Mouse (Mus musculus) lung, embryonic 14.5 days (tissue): ENCODE measurements at regions not wholly inside any gene's neighbourhood (a gene's known extent, or its start where the extent isn't known, plus 50 kb on each side); places are given as distances from the start of the nearest gene placed in this dataset.

Experiments used
- ATAC-seq: fragments of 200-750 bp; cut with Nextera tagmentation; 2 replicates; pipeline ENCODE4 v1.8.0; 2017; ENCODE audit warnings: mild to moderate bottlenecking, moderate TSS enrichment, moderate library complexity; ENCODE audit not compliant: insufficient read depth
- DNase-seq: peaks from one replicate; pipeline ENCODE4 v3.0.0-alpha.2; 2015
- H3K27ac ChIP-seq: fragments of 300-500 bp; sonication (generic); 2 replicates; pipeline ENCODE4 v1.5.1; 2014; ENCODE audit warnings: low read depth, mild to moderate bottlenecking, moderate library complexity
- H3K27me3 ChIP-seq: fragments of 300-500 bp; sonication (generic); 2 replicates; pipeline ENCODE4 v1.6.1; 2014; ENCODE audit warnings: low read length, control low read depth; ENCODE audit not compliant: insufficient read depth
- H3K36me3 ChIP-seq: fragments of 300-500 bp; sonication (generic); 2 replicates; pipeline ENCODE4 v1.6.1; 2014; ENCODE audit warnings: control low read depth; ENCODE audit not compliant: insufficient read depth
- H3K4me1 ChIP-seq: fragments of 300-500 bp; sonication (generic); 2 replicates; pipeline ENCODE4 v1.6.1; 2014; ENCODE audit warnings: antibody characterized with exemption, control low read depth; ENCODE audit not compliant: insufficient read depth
- H3K4me2 ChIP-seq: fragments of 300-500 bp; sonication (generic); 2 replicates; pipeline ENCODE4 v1.6.1; 2014; ENCODE audit warnings: mild to moderate bottlenecking
- H3K4me3 ChIP-seq: fragments of 300-500 bp; sonication (generic); 2 replicates; pipeline ENCODE4 v1.5.1; 2014; ENCODE audit warnings: low read depth, low read length
- H3K9ac ChIP-seq: fragments of 300-500 bp; sonication (generic); 2 replicates; pipeline ENCODE4 v1.6.1; 2014
- H3K9me3 ChIP-seq: fragments of 300-500 bp; sonication (generic); 2 replicates; pipeline ENCODE4 v1.6.1; 2016; ENCODE audit warnings: low read depth, low read length, control low read depth
- CTCF ChIP-seq: IDR thresholded peaks from 2 replicates; pipeline ENCODE4 v1.5.1; 2016; ENCODE audit warnings: antibody characterized with exemption, low read depth
- WGBS: fragments of 180-500 bp; shearing (Covaris S2); extraction: QIAGEN DNeasy Blood & Tissue Kit; methylation state at CpG from one replicate; pipeline ENCODE4 v1.1.7; 2014; 5-methylcytosine and 5-hydroxymethylcytosine counted together

DNA sequence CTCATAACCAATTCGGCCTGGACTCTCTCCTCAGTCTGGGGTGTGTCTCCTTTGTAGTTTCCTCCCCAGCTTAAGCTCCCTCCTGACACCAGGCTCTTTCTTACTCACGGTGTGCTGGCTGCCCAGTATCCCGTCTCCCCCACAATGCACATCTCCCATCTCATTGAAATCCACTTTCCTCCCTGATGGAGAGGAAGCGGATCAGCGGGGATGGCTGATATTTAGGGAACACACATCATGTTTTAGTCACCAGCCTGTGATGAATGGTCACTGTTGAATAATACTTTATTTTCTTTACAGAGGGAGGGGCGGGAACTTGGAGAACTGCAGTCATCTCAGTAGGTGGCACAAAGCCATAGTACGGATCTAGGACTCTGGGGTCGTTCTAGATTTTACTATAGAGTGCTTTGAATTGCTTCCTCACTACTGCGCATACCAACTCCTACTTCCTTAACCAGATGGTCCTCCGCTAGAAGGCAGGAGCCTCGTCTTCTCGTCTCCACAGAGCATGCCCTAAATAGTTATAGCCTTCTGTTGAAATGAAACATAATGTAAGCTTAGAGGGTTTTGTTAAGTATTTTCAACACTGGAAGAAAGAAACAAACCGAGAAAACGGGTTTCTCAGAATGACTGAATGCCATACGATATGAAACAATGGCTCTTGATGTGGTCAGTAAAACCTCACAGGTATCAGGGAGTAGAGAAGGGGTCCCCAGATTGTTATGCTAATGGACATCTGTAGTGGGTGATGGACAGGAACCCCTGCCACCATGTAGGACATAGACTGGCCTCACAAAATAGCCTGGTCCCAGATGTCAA, 139.2 kb upstream of the Rap1b start:
- ATAC-seq (no peak), DNase-seq (no peak)
- Histone ChIP-seq H3K4me1 (no peaks in the 10 kb centered on the region), H3K9me3 (no peaks in the 10 kb centered on the region), H3K36me3 (no peaks in the 10 kb centered on the region), H3K27me3 (no peaks in the 10 kb centered on the region), H3K4me3 (no peak overlapping the region), H3K9ac (no peak overlapping the region), H3K27ac (no peak overlapping the region), H3K4me2 (no peak overlapping the region)
- WGBS: 75% methylated on average over 15 of the region's 15 CpGs
- TF ChIP-seq CTCF: no peak

- Histone ChIP-seq H3K27me3 (no peaks in the 10 kb centered on the region), H3K4me2 (no peak overlapping the region), H3K9me3 (no peaks in the 10 kb centered on the region), H3K4me1 (no peaks in the 10 kb centered on the region), H3K9ac (no peak overlapping the region), H3K36me3 (no peaks in the 10 kb centered on the region), H3K27ac (no peak overlapping the region), H3K4me3 (no peak overlapping the region)
- DNase-seq: peak; percentile 56
- peak; percentile 75; the same call in 1 of the 2 replicates for ATAC-seq
- no peak for TF ChIP-seq CTCF
- WGBS: 38% methylated on average over 6 of the region's 6 CpGs
Measured at GRCm38 (mm10) chr10:117987620-117988019, 141.8 kb upstream of the Rap1b start.

DNA sequence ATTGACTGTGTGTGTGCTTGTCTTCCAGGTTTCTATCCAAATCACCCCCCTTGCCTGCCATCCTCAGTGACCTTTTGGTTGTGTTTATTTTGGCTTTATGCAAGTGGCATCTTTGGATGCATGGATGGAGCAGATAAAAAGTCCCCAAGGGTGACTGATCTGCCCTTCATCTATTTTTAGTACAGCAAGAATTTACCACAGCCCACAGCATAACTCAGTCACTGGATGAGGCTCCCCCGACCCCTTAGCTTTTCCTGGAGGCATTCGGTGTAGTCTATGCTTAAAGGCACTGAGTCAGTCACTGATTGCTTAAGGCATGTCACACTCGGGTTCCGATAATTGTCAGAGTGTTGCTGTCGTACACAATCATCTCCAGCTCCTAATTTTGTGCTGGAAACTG, 142.2 kb upstream of the Rap1b start:
- peak; percentile 47; the same call in 1 of the 2 replicates for ATAC-seq
- Histone ChIP-seq H3K4me3 (no peak overlapping the region), H3K4me1 (no peaks in the 10 kb centered on the region), H3K36me3 (no peaks in the 10 kb centered on the region), H3K27me3 (no peaks in the 10 kb centered on the region), H3K9me3 (no peaks in the 10 kb centered on the region), H3K9ac (no peak overlapping the region), H3K27ac (no peak overlapping the region), H3K4me2 (no peak overlapping the region)
- DNase-seq: peak; percentile 13
- 54% methylated on average over 5 of the region's 5 CpGs for WGBS
- TF ChIP-seq CTCF: no peak

- no peak overlapping the region for H3K9ac ChIP-seq
- DNase-seq (no peak), ATAC-seq (no peak)
- H3K9me3 ChIP-seq: no peaks in the 10 kb centered on the region
- no peak for TF ChIP-seq CTCF
- no peaks in the 10 kb centered on the region for H3K36me3 ChIP-seq
- no peaks in the 10 kb centered on the region for H3K4me1 ChIP-seq
- no peak overlapping the region for H3K4me2 ChIP-seq
- no peaks in the 10 kb centered on the region for H3K27me3 ChIP-seq
- no peak overlapping the region for H3K4me3 ChIP-seq
- H3K27ac ChIP-seq: no peak overlapping the region
- WGBS: 71% methylated on average over 1 of the region's 1 CpGs
Measured at GRCm38 (mm10) chr10:117991176-117991575, 145.3 kb upstream of the Rap1b start.

DNA sequence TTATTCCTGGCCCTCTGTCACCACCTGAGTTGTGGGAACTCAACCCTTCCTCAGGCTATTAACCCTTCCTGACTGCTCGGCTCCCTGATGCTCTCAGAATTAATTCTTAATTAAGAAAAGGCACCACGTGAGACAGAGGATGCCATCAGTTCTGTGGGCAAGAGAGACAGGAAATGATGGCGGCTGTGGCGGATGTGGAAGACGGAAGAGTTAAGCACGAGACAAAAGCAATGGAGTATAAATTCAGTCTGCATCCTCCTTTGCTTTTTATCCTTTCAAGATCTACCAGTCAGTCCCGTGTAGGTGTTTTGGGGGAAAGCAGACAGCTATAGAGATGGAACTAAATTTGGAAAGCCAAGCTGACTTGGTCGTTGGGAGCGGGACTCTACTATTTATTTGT, 146.5 kb upstream of the Rap1b start:
- Histone ChIP-seq H3K9me3 (no peaks in the 10 kb centered on the region), H3K27ac (no peak overlapping the region), H3K27me3 (no peaks in the 10 kb centered on the region), H3K4me1 (no peaks in the 10 kb centered on the region), H3K36me3 (no peaks in the 10 kb centered on the region), H3K4me3 (no peak overlapping the region), H3K9ac (no peak overlapping the region), H3K4me2 (no peak overlapping the region)
- WGBS: 78% methylated on average over 9 of the region's 9 CpGs
- TF ChIP-seq CTCF: no peak
- ATAC-seq: no peak
- DNase-seq: no peak

GRCm38 (mm10) chr10:117993809-117994208, 147.8 kb upstream of the Mdm1 start:
- Histone ChIP-seq H3K9me3 (no peaks in the 10 kb centered on the region), H3K4me1 (no peaks in the 10 kb centered on the region), H3K4me3 (no peak overlapping the region), H3K4me2 (no peak overlapping the region), H3K27me3 (no peaks in the 10 kb centered on the region), H3K9ac (no peak overlapping the region), H3K27ac (no peak overlapping the region), H3K36me3 (no peaks in the 10 kb centered on the region)
- TF ChIP-seq CTCF: no peak
- DNase-seq: no peak
- 94% methylated on average over 3 of the region's 3 CpGs for WGBS
- ATAC-seq: no peak

- DNase-seq: no peak
Measured at GRCm38 (mm10) chr10:117994768-117995167, 146.8 kb upstream of the Mdm1 start.

More at GRCm38 (mm10) chr10:117994768-117995167, 146.8 kb upstream of the Mdm1 start:
- H3K36me3 ChIP-seq: no peaks in the 10 kb centered on the region
- ATAC-seq: no peak
- H3K27me3 ChIP-seq: no peaks in the 10 kb centered on the region
- no peak overlapping the region for H3K9ac ChIP-seq
- no peak overlapping the region for H3K4me3 ChIP-seq
- no peaks in the 10 kb centered on the region for H3K4me1 ChIP-seq
- H3K4me2 ChIP-seq: no peak overlapping the region
- TF ChIP-seq CTCF: no peak
- H3K9me3 ChIP-seq: no peaks in the 10 kb centered on the region
- H3K27ac ChIP-seq: no peak overlapping the region
- 77% methylated on average over 9 of the region's 9 CpGs for WGBS
